Mouse (Mus musculus): Measurements from ENCODE around the gene Micu1. TPM values are rescaled to one million over a fixed set of nuclear protein-coding genes. Genes with fewer than 3 reads are reported as not detected.
"Not testable (repeated sequence)": the region's sequence is repeated elsewhere in the genome, so short reads cannot be mapped to it uniquely, and the experiment has no call there.

Gene Micu1
- polyA plus RNA-seq, 1 experiment, result 57.5 TPM

DNA sequence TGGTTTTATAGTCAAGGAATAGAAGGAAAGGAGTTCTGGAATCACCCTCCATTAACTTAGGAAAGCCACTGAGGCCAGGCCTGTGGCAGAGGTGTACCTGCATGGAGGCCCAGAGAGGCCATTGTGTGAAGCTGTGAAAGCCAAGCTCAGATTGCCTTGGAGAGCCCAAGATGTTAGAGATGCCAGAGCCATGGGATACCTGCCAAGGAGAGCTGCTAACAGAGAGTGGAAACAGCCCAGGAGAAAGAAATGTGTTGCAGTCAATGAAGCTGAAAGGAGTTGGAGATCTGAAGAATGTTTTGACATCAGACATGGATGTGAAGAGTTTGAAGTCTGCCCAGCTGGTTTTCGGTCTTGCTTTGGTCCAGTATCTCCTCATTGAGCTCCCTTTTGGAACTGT, 24.4 kb upstream of the Micu1 start:
- H3K27ac ChIP-seq (ENCODE audit: control insufficient read depth, insufficient read depth, low read length), result no peak overlapping the region
- no peaks in the 10 kb centered on the region for H3K27me3 ChIP-seq (ENCODE audit: control insufficient read depth, insufficient read depth, low read length)
- H3K36me3 ChIP-seq (ENCODE audit: control insufficient read depth, insufficient read depth, low read length), result no peaks in the 10 kb centered on the region
- TF ChIP-seq CTCF (IDR thresholded peaks at IDR 0.05; ENCODE audit: borderline replicate concordance, control insufficient read depth, extremely low read depth, insufficient read depth, low read length, poor library complexity) (no peak), POLR2A (IDR thresholded peaks at IDR 0.05; ENCODE audit: control insufficient read depth, extremely low read depth, insufficient read depth, low read length, poor library complexity) (no peak)
- no peak for DNase-seq
- 94% methylated on average over 1 of the region's 1 CpGs for WGBS
- H3K4me1 ChIP-seq (replicated peaks; ENCODE audit: control insufficient read depth, insufficient read depth, low read length), result no peaks in the 10 kb centered on the region
- H3K4me3 ChIP-seq (ENCODE audit: control insufficient read depth, insufficient read depth, low read length), result no peak overlapping the region

DNA sequence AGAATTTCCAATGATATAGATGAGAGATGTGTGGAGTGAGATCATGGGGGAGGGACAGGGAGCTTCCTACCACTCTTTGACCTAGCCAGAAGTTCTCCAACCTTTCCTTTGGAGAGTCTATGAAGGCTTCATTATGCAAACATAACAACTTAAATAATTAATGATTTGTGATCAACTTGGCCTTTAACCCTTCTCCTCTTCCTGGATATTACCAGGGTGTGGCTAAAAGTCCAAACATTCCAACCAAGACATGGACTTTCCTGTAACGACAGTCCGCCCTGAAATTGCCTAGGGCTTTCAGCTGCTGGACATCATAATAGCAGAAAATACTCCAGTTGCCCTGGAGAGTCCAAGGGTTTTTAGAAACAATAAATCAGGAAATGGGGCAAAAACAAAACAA, 23.1 kb upstream of the Micu1 start:
- WGBS, result 97% methylated on average over 2 of the region's 2 CpGs
- no peak overlapping the region for H3K27ac ChIP-seq (ENCODE audit: control insufficient read depth, insufficient read depth, low read length)
- no peaks in the 10 kb centered on the region for H3K36me3 ChIP-seq (ENCODE audit: control insufficient read depth, insufficient read depth, low read length)
- H3K27me3 ChIP-seq (ENCODE audit: control insufficient read depth, insufficient read depth, low read length), result no peaks in the 10 kb centered on the region
- H3K4me3 ChIP-seq (ENCODE audit: control insufficient read depth, insufficient read depth, low read length), result no peak overlapping the region
- no peak for DNase-seq
- no peaks in the 10 kb centered on the region for H3K4me1 ChIP-seq (replicated peaks; ENCODE audit: control insufficient read depth, insufficient read depth, low read length)
- TF ChIP-seq POLR2A (IDR thresholded peaks at IDR 0.05; ENCODE audit: control insufficient read depth, extremely low read depth, insufficient read depth, low read length, poor library complexity) (no peak), CTCF (IDR thresholded peaks at IDR 0.05; ENCODE audit: borderline replicate concordance, control insufficient read depth, extremely low read depth, insufficient read depth, low read length, poor library complexity) (no peak)

DNA sequence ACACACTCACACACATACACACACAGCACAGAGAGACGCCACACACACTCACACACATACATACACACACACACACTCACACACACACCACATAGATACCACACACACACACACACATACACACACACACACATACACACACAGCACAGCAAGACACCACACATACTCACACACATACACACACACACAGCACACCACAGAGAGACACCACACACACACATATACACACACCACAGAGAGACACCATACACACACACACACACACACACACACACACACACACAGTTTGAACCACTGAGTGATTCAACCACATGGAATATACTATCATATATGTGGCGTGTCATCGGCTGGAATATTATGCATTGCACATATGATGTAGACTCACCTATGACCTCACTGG, 16.7 kb upstream of the Micu1 start:
- DNase-seq; H3K27me3 ChIP-seq (ENCODE audit: control insufficient read depth, insufficient read depth, low read length); H3K27ac ChIP-seq (ENCODE audit: control insufficient read depth, insufficient read depth, low read length); H3K36me3 ChIP-seq (ENCODE audit: control insufficient read depth, insufficient read depth, low read length); H3K4me1 ChIP-seq (replicated peaks; ENCODE audit: control insufficient read depth, insufficient read depth, low read length); H3K4me3 ChIP-seq (ENCODE audit: control insufficient read depth, insufficient read depth, low read length): not testable (repeated sequence)
- WGBS, result 95% methylated on average over 3 of the region's 3 CpGs

DNA sequence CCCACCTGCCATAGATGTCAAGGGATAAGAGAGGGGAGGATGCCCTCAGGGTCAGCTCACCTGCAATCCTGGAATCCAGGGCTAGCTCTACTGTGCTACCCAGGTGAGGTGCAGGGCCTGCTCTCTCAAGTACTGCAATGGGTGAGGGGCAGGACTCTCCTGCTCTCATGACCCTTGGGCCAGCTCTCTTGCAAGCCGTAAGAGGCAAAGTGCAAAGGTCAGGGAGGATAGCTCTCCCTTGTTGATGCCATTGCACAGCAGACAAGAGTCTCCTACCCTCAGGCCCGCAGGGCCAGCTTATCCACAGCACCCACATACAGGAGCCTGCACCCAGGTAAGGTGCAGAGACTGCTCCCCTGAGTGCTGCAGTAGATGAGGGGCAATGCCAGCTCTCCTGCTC, 15.2 kb upstream of the Micu1 start:
- TF ChIP-seq POLR2A (IDR thresholded peaks at IDR 0.05; ENCODE audit: control insufficient read depth, extremely low read depth, insufficient read depth, low read length, poor library complexity) (no peak), CTCF (IDR thresholded peaks at IDR 0.05; ENCODE audit: borderline replicate concordance, control insufficient read depth, extremely low read depth, insufficient read depth, low read length, poor library complexity) (no peak)
- DNase-seq, result no peak
- Histone ChIP-seq H3K36me3 (ENCODE audit: control insufficient read depth, insufficient read depth, low read length) (no peaks in the 10 kb centered on the region), H3K4me1 (replicated peaks; ENCODE audit: control insufficient read depth, insufficient read depth, low read length) (no peaks in the 10 kb centered on the region), H3K4me3 (ENCODE audit: control insufficient read depth, insufficient read depth, low read length) (no peak overlapping the region), H3K27me3 (ENCODE audit: control insufficient read depth, insufficient read depth, low read length) (no peaks in the 10 kb centered on the region), H3K27ac (ENCODE audit: control insufficient read depth, insufficient read depth, low read length) (no peak overlapping the region)
- WGBS, result 98% methylated on average over 2 of the region's 2 CpGs

DNA sequence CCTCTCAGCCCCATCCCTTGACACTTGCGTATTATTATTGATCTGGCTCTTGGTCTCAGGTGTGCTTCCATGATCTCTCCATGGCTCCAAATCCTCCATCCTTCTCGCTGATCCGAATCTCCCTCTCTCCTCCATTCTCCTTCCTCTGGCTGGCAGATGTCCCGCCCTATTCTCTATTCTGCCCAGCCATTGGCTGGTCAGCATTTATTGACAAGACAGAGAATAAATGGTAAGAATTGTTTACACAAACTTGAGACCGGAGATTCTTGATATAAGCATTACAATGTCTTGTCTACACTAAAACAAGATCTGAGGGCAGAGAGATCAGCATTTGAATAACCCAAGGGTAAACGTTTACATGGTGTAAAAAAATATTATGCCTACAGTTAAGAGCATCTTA, 12.4 kb upstream of the Micu1 start:
- TF ChIP-seq CTCF (IDR thresholded peaks at IDR 0.05; ENCODE audit: borderline replicate concordance, control insufficient read depth, extremely low read depth, insufficient read depth, low read length, poor library complexity), result no peak
- no peak for TF ChIP-seq POLR2A (IDR thresholded peaks at IDR 0.05; ENCODE audit: control insufficient read depth, extremely low read depth, insufficient read depth, low read length, poor library complexity)
- no peak for DNase-seq
- Histone ChIP-seq H3K4me1 (replicated peaks; ENCODE audit: control insufficient read depth, insufficient read depth, low read length) (peaks cover 3% of the 10 kb centered on the region), H3K36me3 (ENCODE audit: control insufficient read depth, insufficient read depth, low read length) (no peaks in the 10 kb centered on the region), H3K27me3 (ENCODE audit: control insufficient read depth, insufficient read depth, low read length) (no peaks in the 10 kb centered on the region), H3K27ac (ENCODE audit: control insufficient read depth, insufficient read depth, low read length) (no peak overlapping the region), H3K4me3 (ENCODE audit: control insufficient read depth, insufficient read depth, low read length) (no peak overlapping the region)
- WGBS, result 95% methylated on average over 6 of the region's 6 CpGs

DNA sequence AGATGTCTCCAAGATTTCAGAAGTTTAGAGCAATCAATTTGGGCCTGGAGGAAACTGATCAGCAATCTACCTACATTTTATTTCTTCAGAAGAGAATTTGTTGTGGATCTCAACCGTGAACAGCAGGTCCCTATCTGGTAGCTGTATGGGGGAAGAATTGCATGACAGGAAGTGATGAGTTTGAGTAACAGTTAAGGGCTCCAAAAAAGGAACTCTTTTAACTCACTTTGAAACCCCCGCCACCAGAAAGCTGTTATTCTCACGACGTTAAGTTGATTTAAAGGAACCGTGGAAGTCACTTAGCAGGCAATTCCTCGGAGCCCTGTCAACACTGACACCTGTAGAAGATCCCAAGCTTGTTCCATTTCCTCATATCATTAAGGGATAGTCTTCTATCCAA, 9.8 kb upstream of the Micu1 start:
- Histone ChIP-seq H3K27ac (ENCODE audit: control insufficient read depth, insufficient read depth, low read length) (no peak overlapping the region; the same call in 1 of the 2 replicates), H3K4me3 (ENCODE audit: control insufficient read depth, insufficient read depth, low read length) (no peak overlapping the region), H3K4me1 (replicated peaks; ENCODE audit: control insufficient read depth, insufficient read depth, low read length) (peaks cover 3% of the 10 kb centered on the region), H3K27me3 (ENCODE audit: control insufficient read depth, insufficient read depth, low read length) (no peaks in the 10 kb centered on the region), H3K36me3 (ENCODE audit: control insufficient read depth, insufficient read depth, low read length) (no peaks in the 10 kb centered on the region)
- TF ChIP-seq CTCF (IDR thresholded peaks at IDR 0.05; ENCODE audit: borderline replicate concordance, control insufficient read depth, extremely low read depth, insufficient read depth, low read length, poor library complexity) (no peak), POLR2A (IDR thresholded peaks at IDR 0.05; ENCODE audit: control insufficient read depth, extremely low read depth, insufficient read depth, low read length, poor library complexity) (no peak)
- 5% methylated on average over 6 of the region's 6 CpGs for WGBS
- peak; percentile 43 for DNase-seq

DNA sequence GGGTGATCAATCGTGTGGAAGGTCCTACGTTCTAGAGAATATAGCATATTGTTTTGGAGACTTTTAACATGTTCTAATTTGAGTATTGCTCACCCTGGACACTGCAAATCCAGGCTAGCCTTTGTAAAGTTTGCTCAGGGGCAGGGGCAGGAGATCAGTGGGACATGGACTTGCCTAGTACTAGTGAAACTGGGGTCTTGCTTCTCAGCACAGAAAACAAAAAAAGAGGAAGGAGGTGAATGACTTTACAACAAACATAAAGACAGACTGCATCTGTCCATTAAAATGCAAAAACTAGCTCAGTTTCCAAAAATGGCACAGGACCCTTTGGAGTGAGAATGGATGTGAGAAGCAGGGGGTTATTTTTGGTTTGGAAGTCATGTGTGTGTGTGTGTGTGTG, 8.2 kb upstream of the Micu1 start:
- Histone ChIP-seq H3K4me3 (ENCODE audit: control insufficient read depth, insufficient read depth, low read length) (no peak overlapping the region), H3K27ac (ENCODE audit: control insufficient read depth, insufficient read depth, low read length) (no peak overlapping the region), H3K27me3 (ENCODE audit: control insufficient read depth, insufficient read depth, low read length) (no peaks in the 10 kb centered on the region), H3K36me3 (ENCODE audit: control insufficient read depth, insufficient read depth, low read length) (no peaks in the 10 kb centered on the region), H3K4me1 (replicated peaks; ENCODE audit: control insufficient read depth, insufficient read depth, low read length) (peaks cover 3% of the 10 kb centered on the region)
- DNase-seq, result no peak
- TF ChIP-seq CTCF (IDR thresholded peaks at IDR 0.05; ENCODE audit: borderline replicate concordance, control insufficient read depth, extremely low read depth, insufficient read depth, low read length, poor library complexity), result no peak
- no peak for TF ChIP-seq POLR2A (IDR thresholded peaks at IDR 0.05; ENCODE audit: control insufficient read depth, extremely low read depth, insufficient read depth, low read length, poor library complexity)
- 64% methylated on average over 2 of the region's 2 CpGs for WGBS

Data from thymus, adult 2 months (tissue).